Mouse (Mus musculus): Measurements from ENCODE around the gene Cst13.

Gene Cst13

GRCm38 (mm10) chr2:148875335-148875811 lies 55.5 kb downstream of the Cst13 start, which contains the start of gene Cst3:
Gene Cst3 (minus strand): TSS chr2:148875692.
- DNase-seq: peak; percentile 97

GRCm38 (mm10) chr2:148877016-148877770 lies 57.3 kb downstream of the Cst13 start:
- DNase-seq: peak; percentile 71

- no peak for DNase-seq
These were observed 58.8 kb downstream of the Cst13 start for GRCm38 (mm10) chr2:148878641-148879130.

- peak; percentile 56 for DNase-seq
These were observed 59.3 kb downstream of the Cst13 start for GRCm38 (mm10) chr2:148879199-148879598.

All from kidney, adult 9 months (tissue).